Mouse (Mus musculus) E14TG2a.4 (cell line): ENCODE results near the gene Pip5kl1.

Experiments
- CTCF ChIP-seq: conservative IDR thresholded peaks from 2 replicates; pipeline ENCODE4 v1.5.1; 2014; ENCODE audit warnings: low read length
- NANOG ChIP-seq: IDR thresholded peaks from 2 replicates; pipeline ENCODE4 v1.6.1; 2014; ENCODE audit warnings: borderline replicate concordance, low read length, mixed read lengths

DNA sequence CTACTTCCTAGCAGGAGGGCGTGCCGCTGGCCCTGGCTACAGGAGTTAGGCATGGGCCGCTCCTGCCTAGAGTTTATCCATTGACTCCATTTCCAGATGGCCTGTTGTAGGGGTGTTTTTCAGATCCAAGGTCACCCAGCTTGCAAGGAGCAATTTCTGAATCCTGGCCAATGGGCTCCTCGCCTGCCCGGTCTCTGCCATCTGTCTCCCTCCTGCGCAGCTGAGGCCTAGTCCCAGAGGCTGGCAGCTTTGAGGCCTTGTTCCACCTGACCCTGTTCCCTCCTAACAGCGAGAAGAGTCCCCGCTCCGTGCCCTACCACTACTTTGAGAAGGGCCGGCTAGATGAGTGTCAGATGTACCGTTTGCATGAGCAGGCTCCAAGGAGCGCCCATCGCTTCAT is 22.1 kb downstream of the Pip5kl1 start:
- TF ChIP-seq CTCF = no peak
- TF ChIP-seq NANOG = no peak
